Mouse (Mus musculus): ENCODE measurements around the gene Dph1. TPM values are rescaled to one million over a fixed set of nuclear protein-coding genes. Genes with fewer than 3 reads are reported as not detected.

The Dph1 gene
- polyA plus RNA-seq, 1 experiment from 2014 or later: 20.7 TPM

DNA sequence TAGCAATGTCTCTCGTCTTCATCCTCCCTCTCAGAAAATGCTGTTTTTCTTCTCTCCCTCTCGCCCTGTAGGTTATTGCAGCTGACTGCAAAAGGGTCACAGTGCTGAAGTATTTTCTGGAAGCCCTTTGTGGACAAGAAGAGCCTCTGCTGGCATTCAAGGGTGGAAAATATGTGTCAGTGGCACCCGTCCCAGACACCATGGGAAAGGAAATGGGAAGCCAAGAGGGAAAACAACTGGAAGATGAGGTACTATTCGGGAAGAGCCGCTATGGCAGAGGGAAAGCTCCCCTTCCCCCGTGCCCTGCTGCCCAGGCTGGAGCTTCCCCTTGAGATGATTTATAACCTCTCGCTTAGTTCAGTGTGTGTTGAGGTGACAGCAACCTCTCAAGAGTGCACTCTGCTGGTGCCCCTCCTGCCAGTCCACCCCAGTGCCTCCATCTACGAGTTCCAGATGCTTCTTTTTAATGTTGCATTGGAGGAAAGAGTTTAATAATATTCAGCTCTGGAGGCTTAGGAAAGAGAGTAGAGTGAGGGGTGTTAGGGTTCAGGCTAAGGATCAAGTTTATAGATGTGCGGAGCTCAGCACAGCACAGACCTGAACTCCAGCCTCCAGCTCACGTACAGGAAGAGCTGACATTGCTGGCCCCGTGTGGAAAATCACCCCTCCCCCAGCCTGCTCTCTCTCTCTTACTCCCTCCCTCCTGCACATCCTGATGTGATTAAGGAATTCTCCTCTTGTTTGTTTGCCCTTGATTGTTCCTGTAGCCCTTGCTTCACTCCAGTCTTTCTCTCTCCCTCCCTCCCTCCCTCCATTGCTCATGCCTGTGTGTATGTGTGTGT is 51.7 kb downstream of the Dph1 start:
- H3K4me2 ChIP-seq (ENCODE audit: low read depth, low read length): no peak overlapping the region
- H3K9me3 ChIP-seq (replicated peaks; ENCODE audit: control insufficient read depth, low read length): no peaks in the 10 kb centered on the region
- ATAC-seq (ENCODE audit: insufficient read depth, low FRiP score): peak; percentile 48; the same call in 1 of the 2 replicates
- H3K4me1 ChIP-seq (ENCODE audit: control insufficient read depth, insufficient read depth, low read length): peaks cover 60% of the 10 kb centered on the region
- peak overlapping the region; percentile 92 for H3K27ac ChIP-seq (ENCODE audit: low read length)
- H3K4me3 ChIP-seq (replicated peaks; ENCODE audit: low read length): no peak overlapping the region
- H3K9ac ChIP-seq (ENCODE audit: low read length): no peak overlapping the region
- 21% methylated on average over 11 of the region's 11 CpGs for WGBS
- no peaks in the 10 kb centered on the region for H3K36me3 ChIP-seq (ENCODE audit: control insufficient read depth, insufficient read depth, low read length)
- no peaks in the 10 kb centered on the region for H3K27me3 ChIP-seq (ENCODE audit: control insufficient read depth, insufficient read depth, low read length)

DNA sequence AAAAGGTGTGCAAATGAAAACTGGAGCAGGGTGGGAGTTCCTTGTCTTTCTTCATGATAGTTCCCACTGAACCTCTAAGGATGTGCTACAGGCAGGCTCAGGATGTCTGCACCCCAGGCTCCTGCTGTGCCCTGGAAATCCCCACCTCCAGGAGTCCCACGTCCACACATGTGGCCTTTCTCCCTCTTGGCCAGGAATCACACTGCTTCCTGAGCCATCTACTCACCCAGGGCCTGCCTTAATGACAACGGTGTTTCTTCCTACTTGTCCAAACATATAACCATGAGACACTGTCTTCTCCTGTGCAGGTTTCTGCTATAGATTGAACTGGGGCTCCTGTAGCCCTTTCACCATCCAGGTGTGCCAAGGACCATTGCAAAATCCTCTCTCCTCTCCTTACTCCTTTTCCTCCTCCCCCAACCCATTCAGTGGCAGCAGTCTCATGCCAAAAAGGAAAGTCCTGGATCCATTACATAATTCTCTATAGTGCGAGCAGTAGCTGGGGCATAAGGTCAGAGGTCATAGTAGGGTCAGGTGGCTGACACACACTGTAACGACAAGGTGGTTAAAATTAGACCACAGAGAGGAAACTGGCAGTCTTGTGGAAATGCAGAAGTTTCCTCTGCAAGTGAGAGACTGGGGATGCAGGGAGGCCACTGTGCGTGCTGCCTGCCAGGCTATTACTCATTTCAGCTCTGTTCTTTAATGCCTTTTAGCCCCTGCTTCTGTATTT is 54.2 kb downstream of the Dph1 start:
- Histone ChIP-seq H3K36me3 (ENCODE audit: control insufficient read depth, insufficient read depth, low read length) (no peaks in the 10 kb centered on the region), H3K27ac (ENCODE audit: low read length) (0 out of 2 replicates have a peak overlapping the region, but pooled peaks have one; percentile 16), H3K9ac (ENCODE audit: low read length) (no peak overlapping the region), H3K27me3 (ENCODE audit: control insufficient read depth, insufficient read depth, low read length) (no peaks in the 10 kb centered on the region), H3K4me3 (replicated peaks; ENCODE audit: low read length) (no peak overlapping the region), H3K9me3 (replicated peaks; ENCODE audit: control insufficient read depth, low read length) (no peaks in the 10 kb centered on the region), H3K4me2 (ENCODE audit: low read depth, low read length) (no peak overlapping the region), H3K4me1 (ENCODE audit: control insufficient read depth, insufficient read depth, low read length) (peaks cover 63% of the 10 kb centered on the region)
- ATAC-seq (ENCODE audit: insufficient read depth, low FRiP score): no peak
- WGBS: 43% methylated on average over 5 of the region's 5 CpGs

DNA sequence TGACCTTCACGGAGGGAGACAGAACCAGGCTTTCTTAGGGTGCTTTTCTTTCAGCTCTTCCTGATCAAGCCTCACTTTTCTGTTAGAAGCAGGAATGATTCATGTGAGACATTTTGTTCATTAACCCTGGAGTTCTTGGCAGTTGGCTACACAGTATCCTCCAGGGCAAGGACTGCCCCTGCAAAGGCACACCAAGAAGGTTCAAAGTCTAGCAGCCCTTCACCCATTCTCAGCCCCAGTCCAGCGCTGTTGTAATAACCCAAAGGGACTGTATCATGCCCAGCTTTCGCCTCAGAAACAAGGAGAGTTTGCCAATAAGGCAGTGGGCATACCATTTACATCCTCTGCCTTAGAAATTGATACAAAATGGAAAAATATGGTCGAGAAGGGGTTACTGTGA is 55.7 kb downstream of the Dph1 start:
- 89% methylated on average over 4 of the region's 4 CpGs for WGBS
- H3K27ac ChIP-seq (ENCODE audit: low read length): peak overlapping the region; percentile 34; the same call in 1 of the 2 replicates
- H3K36me3 ChIP-seq (ENCODE audit: control insufficient read depth, insufficient read depth, low read length): no peaks in the 10 kb centered on the region
- no peak overlapping the region for H3K9ac ChIP-seq (ENCODE audit: low read length)
- H3K9me3 ChIP-seq (replicated peaks; ENCODE audit: control insufficient read depth, low read length): no peaks in the 10 kb centered on the region
- no peak for ATAC-seq (ENCODE audit: insufficient read depth, low FRiP score)
- no peaks in the 10 kb centered on the region for H3K27me3 ChIP-seq (ENCODE audit: control insufficient read depth, insufficient read depth, low read length)
- H3K4me3 ChIP-seq (replicated peaks; ENCODE audit: low read length): no peak overlapping the region
- H3K4me2 ChIP-seq (ENCODE audit: low read depth, low read length): no peak overlapping the region
- peaks cover 49% of the 10 kb centered on the region for H3K4me1 ChIP-seq (ENCODE audit: control insufficient read depth, insufficient read depth, low read length)

DNA sequence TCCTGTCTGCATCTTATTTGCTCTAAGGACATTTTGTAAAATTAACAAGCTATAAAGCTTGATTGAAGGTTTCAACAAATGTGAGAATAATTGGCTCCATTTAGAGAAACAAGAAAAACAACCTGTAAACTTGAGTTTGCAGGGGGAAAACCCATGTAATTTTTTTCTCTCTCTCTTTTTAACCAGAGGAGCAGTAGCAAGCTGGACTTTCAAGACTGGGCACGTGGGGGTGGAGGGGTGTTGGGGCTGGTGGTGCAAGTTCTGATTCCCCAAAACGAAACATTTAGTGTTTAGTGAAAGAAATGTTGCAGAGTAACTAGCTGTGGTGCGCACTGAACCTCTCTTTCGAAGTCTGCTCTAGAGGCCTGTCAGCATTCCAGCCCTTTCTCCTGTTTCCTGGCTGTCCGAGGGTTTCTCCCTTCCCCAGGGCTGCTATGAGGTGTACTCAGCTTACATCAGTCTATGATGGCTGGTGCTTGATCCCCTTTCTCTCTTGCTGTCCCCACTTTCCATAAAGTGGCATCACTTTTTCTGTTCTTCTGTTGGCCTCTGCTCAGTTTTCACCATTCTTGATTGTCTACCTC is 56.5 kb downstream of the Dph1 start:
- Histone ChIP-seq H3K27me3 (ENCODE audit: control insufficient read depth, insufficient read depth, low read length) (no peaks in the 10 kb centered on the region), H3K27ac (ENCODE audit: low read length) (peak overlapping the region; percentile 75), H3K9me3 (replicated peaks; ENCODE audit: control insufficient read depth, low read length) (no peaks in the 10 kb centered on the region), H3K4me2 (ENCODE audit: low read depth, low read length) (no peak overlapping the region), H3K9ac (ENCODE audit: low read length) (peak overlapping the region; percentile 18; the same call in 1 of the 2 replicates), H3K36me3 (ENCODE audit: control insufficient read depth, insufficient read depth, low read length) (no peaks in the 10 kb centered on the region), H3K4me1 (ENCODE audit: control insufficient read depth, insufficient read depth, low read length) (peaks cover 41% of the 10 kb centered on the region), H3K4me3 (replicated peaks; ENCODE audit: low read length) (no peak overlapping the region)
- WGBS: 59% methylated on average over 5 of the region's 5 CpGs
- ATAC-seq (ENCODE audit: insufficient read depth, low FRiP score): no peak

DNA sequence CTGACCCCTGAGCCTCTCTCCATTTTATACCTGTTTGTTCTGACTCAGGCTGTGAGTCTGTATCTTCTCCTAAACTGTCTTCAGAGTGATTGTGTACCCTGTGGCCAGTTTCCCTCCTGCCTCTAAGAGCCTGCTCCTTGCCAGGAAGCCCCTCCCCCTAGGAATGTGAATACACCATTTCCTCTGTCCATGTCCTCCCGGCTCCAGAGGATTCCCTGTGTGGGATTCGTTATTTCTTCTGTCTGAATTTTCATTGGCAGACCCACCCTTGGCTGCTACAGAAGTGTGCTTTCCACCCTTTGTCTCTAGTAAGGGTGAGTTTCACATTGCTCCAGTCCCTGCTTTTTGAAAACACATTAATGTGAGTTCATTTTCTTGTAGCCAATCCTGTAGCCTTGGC is 57.1 kb downstream of the Dph1 start:
- H3K9me3 ChIP-seq (replicated peaks; ENCODE audit: control insufficient read depth, low read length): no peaks in the 10 kb centered on the region
- ATAC-seq (ENCODE audit: insufficient read depth, low FRiP score): peak; percentile 66; the same call in 1 of the 2 replicates
- H3K4me3 ChIP-seq (replicated peaks; ENCODE audit: low read length): no peak overlapping the region
- peaks cover 35% of the 10 kb centered on the region for H3K4me1 ChIP-seq (ENCODE audit: control insufficient read depth, insufficient read depth, low read length)
- H3K4me2 ChIP-seq (ENCODE audit: low read depth, low read length): no peak overlapping the region
- no peaks in the 10 kb centered on the region for H3K36me3 ChIP-seq (ENCODE audit: control insufficient read depth, insufficient read depth, low read length)
- 0 out of 2 replicates have a peak overlapping the region, but pooled peaks have one; percentile 7 for H3K9ac ChIP-seq (ENCODE audit: low read length)
- peak overlapping the region; percentile 75 for H3K27ac ChIP-seq (ENCODE audit: low read length)
- WGBS: 7% methylated on average over 2 of the region's 2 CpGs
- no peaks in the 10 kb centered on the region for H3K27me3 ChIP-seq (ENCODE audit: control insufficient read depth, insufficient read depth, low read length)

GRCm38 (mm10) chr11:75133391-75133790 is 57.6 kb downstream of the Dph1 start:
- Histone ChIP-seq H3K9me3 (replicated peaks; ENCODE audit: control insufficient read depth, low read length) (no peaks in the 10 kb centered on the region), H3K27ac (ENCODE audit: low read length) (peak overlapping the region; percentile 75), H3K27me3 (ENCODE audit: control insufficient read depth, insufficient read depth, low read length) (no peaks in the 10 kb centered on the region), H3K36me3 (ENCODE audit: control insufficient read depth, insufficient read depth, low read length) (no peaks in the 10 kb centered on the region), H3K4me2 (ENCODE audit: low read depth, low read length) (no peak overlapping the region), H3K9ac (ENCODE audit: low read length) (0 out of 2 replicates have a peak overlapping the region, but pooled peaks have one; percentile 7), H3K4me3 (replicated peaks; ENCODE audit: low read length) (no peak overlapping the region), H3K4me1 (ENCODE audit: control insufficient read depth, insufficient read depth, low read length) (peaks cover 30% of the 10 kb centered on the region)
- ATAC-seq (ENCODE audit: insufficient read depth, low FRiP score): no peak
- whole genome bisulfite sequencing: 86% methylated on average over 5 of the region's 5 CpGs

GRCm38 (mm10) chr11:75132278-75132677 is 58.8 kb downstream of the Dph1 start:
- WGBS: 74% methylated on average over 5 of the region's 5 CpGs
- Histone ChIP-seq H3K36me3 (ENCODE audit: control insufficient read depth, insufficient read depth, low read length) (no peaks in the 10 kb centered on the region), H3K27ac (ENCODE audit: low read length) (no peak overlapping the region), H3K9me3 (replicated peaks; ENCODE audit: control insufficient read depth, low read length) (no peaks in the 10 kb centered on the region), H3K4me1 (ENCODE audit: control insufficient read depth, insufficient read depth, low read length) (peaks cover 24% of the 10 kb centered on the region), H3K4me3 (replicated peaks; ENCODE audit: low read length) (no peak overlapping the region), H3K9ac (ENCODE audit: low read length) (0 out of 2 replicates have a peak overlapping the region, but pooled peaks have one; percentile 12), H3K27me3 (ENCODE audit: control insufficient read depth, insufficient read depth, low read length) (no peaks in the 10 kb centered on the region), H3K4me2 (ENCODE audit: low read depth, low read length) (no peak overlapping the region)
- no peak for ATAC-seq (ENCODE audit: insufficient read depth, low FRiP score)

DNA sequence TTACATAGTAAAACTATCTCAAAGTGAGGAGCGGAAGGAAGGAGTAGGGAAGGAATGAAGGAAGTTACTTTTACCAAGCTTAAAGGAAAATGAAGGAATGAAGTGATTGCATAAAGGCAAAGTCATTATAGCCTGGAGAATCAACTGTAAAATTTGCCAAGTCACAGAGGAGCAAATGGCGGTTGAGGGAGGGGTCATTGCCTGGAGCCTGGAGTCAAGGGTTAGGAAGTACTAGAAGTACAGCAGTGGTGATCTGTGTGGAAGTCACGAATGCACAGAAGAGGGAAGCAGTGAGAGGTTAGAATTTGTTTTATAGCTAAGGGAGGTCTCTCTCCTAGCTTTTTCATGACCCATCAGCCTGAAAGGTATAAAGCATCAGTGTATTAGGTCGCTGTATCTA is 59.7 kb downstream of the Dph1 start:
- ATAC-seq (ENCODE audit: insufficient read depth, low FRiP score): no peak
- no peak overlapping the region for H3K9ac ChIP-seq (ENCODE audit: low read length)
- H3K4me2 ChIP-seq (ENCODE audit: low read depth, low read length): no peak overlapping the region
- no peak overlapping the region for H3K27ac ChIP-seq (ENCODE audit: low read length)
- no peak overlapping the region for H3K4me3 ChIP-seq (replicated peaks; ENCODE audit: low read length)
- H3K9me3 ChIP-seq (replicated peaks; ENCODE audit: control insufficient read depth, low read length): no peaks in the 10 kb centered on the region
- peaks cover 19% of the 10 kb centered on the region for H3K4me1 ChIP-seq (ENCODE audit: control insufficient read depth, insufficient read depth, low read length)
- H3K27me3 ChIP-seq (ENCODE audit: control insufficient read depth, insufficient read depth, low read length): no peaks in the 10 kb centered on the region
- WGBS: 79% methylated on average over 4 of the region's 4 CpGs
- H3K36me3 ChIP-seq (ENCODE audit: control insufficient read depth, insufficient read depth, low read length): no peaks in the 10 kb centered on the region

- no peak for ATAC-seq (ENCODE audit: insufficient read depth, low FRiP score)
Observed at GRCm38 (mm10) chr11:75129481-75129880, 61.6 kb downstream of the Dph1 start.

More at GRCm38 (mm10) chr11:75129481-75129880, 61.6 kb downstream of the Dph1 start:
- Histone ChIP-seq H3K9me3 (replicated peaks; ENCODE audit: control insufficient read depth, low read length) (no peaks in the 10 kb centered on the region), H3K27me3 (ENCODE audit: control insufficient read depth, insufficient read depth, low read length) (no peaks in the 10 kb centered on the region), H3K27ac (ENCODE audit: low read length) (no peak overlapping the region), H3K9ac (ENCODE audit: low read length) (no peak overlapping the region), H3K4me3 (replicated peaks; ENCODE audit: low read length) (no peak overlapping the region), H3K4me1 (ENCODE audit: control insufficient read depth, insufficient read depth, low read length) (peaks cover 12% of the 10 kb centered on the region), H3K36me3 (ENCODE audit: control insufficient read depth, insufficient read depth, low read length) (no peaks in the 10 kb centered on the region), H3K4me2 (ENCODE audit: low read depth, low read length) (no peak overlapping the region)
- WGBS: 95% methylated on average over 6 of the region's 6 CpGs
